Mouse (Mus musculus): ENCODE results near the gene Abhd6. TPM values are rescaled to one million over a fixed set of nuclear protein-coding genes. Genes with fewer than 3 reads are reported as not detected.

Abhd6 gene
- polyA plus RNA-seq, 1 experiment from 2014 or later, result 33.5 TPM

GRCm38 (mm10) chr14:8016276-8016675, 13.6 kb downstream of the Abhd6 start:
- WGBS, result 91% methylated on average over 6 of the region's 6 CpGs
- H3K4me1 ChIP-seq (ENCODE audit: control insufficient read depth, insufficient read depth, low read length), result no peaks in the 10 kb centered on the region
- H3K4me3 ChIP-seq (ENCODE audit: low read depth, low read length), result no peak overlapping the region
- DNase-seq (ENCODE audit: low spot score) (no peak), ATAC-seq (no peak)
- H3K27me3 ChIP-seq (replicated peaks; ENCODE audit: control insufficient read depth, insufficient read depth, low read length), result no peaks in the 10 kb centered on the region
- no peak overlapping the region for H3K4me2 ChIP-seq (ENCODE audit: low read length)
- no peaks in the 10 kb centered on the region for H3K9me3 ChIP-seq (replicated peaks; ENCODE audit: control insufficient read depth, low read length)
- H3K36me3 ChIP-seq (ENCODE audit: control insufficient read depth, insufficient read depth, low read length), result no peaks in the 10 kb centered on the region
- H3K9ac ChIP-seq (ENCODE audit: low read length), result no peak overlapping the region
- H3K27ac ChIP-seq (ENCODE audit: low read depth, low read length), result no peak overlapping the region

DNA sequence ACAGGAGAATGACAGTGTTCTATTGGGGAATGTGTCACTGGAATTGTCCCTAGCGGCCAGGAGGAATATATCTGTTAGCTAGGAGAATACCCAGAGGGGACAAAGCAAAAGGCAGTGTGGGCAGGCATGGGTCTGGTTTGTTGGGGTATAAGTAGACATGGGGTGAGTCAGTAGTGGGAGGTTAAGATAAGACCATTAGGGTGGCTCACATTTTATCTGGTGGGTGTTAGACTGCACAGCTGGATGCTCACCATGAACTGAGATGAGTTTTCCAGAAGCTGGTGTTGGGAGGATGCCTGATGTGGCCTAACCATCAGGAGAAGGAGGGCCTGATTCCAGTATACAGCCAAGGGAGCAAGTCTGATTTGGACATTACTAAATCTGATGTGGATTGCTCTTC, 14.2 kb downstream of the Abhd6 start:
- H3K27me3 ChIP-seq (replicated peaks; ENCODE audit: control insufficient read depth, insufficient read depth, low read length), result no peaks in the 10 kb centered on the region
- ATAC-seq, result no peak

GRCm38 (mm10) chr14:8020011-8020410, 17.3 kb downstream of the Abhd6 start:
- Histone ChIP-seq H3K27ac (ENCODE audit: low read depth, low read length) (no peak overlapping the region), H3K9ac (ENCODE audit: low read length) (no peak overlapping the region), H3K9me3 (replicated peaks; ENCODE audit: control insufficient read depth, low read length) (no peaks in the 10 kb centered on the region), H3K27me3 (replicated peaks; ENCODE audit: control insufficient read depth, insufficient read depth, low read length) (no peaks in the 10 kb centered on the region), H3K36me3 (ENCODE audit: control insufficient read depth, insufficient read depth, low read length) (no peaks in the 10 kb centered on the region), H3K4me1 (ENCODE audit: control insufficient read depth, insufficient read depth, low read length) (no peaks in the 10 kb centered on the region), H3K4me2 (ENCODE audit: low read length) (no peak overlapping the region), H3K4me3 (ENCODE audit: low read depth, low read length) (no peak overlapping the region)
- DNase-seq (ENCODE audit: low spot score) (no peak), ATAC-seq (no peak)
- 94% methylated on average over 1 of the region's 1 CpGs for WGBS

More for the DNA sequence above, 14.2 kb downstream of the Abhd6 start:
- no peaks in the 10 kb centered on the region for H3K4me1 ChIP-seq (ENCODE audit: control insufficient read depth, insufficient read depth, low read length)
- H3K36me3 ChIP-seq (ENCODE audit: control insufficient read depth, insufficient read depth, low read length), result no peaks in the 10 kb centered on the region
- no peak overlapping the region for H3K4me3 ChIP-seq (ENCODE audit: low read depth, low read length)
- no peak overlapping the region for H3K9ac ChIP-seq (ENCODE audit: low read length)
- H3K9me3 ChIP-seq (replicated peaks; ENCODE audit: control insufficient read depth, low read length), result no peaks in the 10 kb centered on the region
- H3K27ac ChIP-seq (ENCODE audit: low read depth, low read length), result no peak overlapping the region
- no peak overlapping the region for H3K4me2 ChIP-seq (ENCODE audit: low read length)
- no peak for DNase-seq (ENCODE audit: low spot score)
- 86% methylated on average over 1 of the region's 1 CpGs for WGBS

DNA sequence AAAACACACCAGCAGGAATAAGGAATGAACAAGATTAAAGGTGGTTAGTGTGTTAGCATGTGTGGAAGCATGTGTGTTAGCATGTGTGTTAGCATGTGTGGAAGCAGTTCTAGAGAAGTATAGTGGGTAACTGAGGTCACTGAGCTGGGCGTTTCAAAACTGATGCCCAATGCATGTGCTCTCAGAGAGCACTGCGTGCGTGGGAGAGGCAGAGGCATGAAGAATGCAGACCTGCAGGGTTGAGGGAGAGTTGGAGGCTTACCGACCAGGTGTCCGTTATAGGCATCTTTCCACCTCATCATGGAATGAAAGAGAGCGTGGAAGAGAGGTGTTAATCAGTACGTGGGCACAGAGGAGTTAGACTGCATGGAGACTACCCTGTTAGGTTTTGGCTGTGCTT, 17.8 kb downstream of the Abhd6 start:
- WGBS, result 92% methylated on average over 7 of the region's 7 CpGs
- H3K9me3 ChIP-seq (replicated peaks; ENCODE audit: control insufficient read depth, low read length), result no peaks in the 10 kb centered on the region
- H3K27ac ChIP-seq (ENCODE audit: low read depth, low read length), result no peak overlapping the region
- H3K36me3 ChIP-seq (ENCODE audit: control insufficient read depth, insufficient read depth, low read length), result no peaks in the 10 kb centered on the region
- no peak overlapping the region for H3K4me3 ChIP-seq (ENCODE audit: low read depth, low read length)
- no peaks in the 10 kb centered on the region for H3K4me1 ChIP-seq (ENCODE audit: control insufficient read depth, insufficient read depth, low read length)
- DNase-seq (ENCODE audit: low spot score), result no peak
- H3K27me3 ChIP-seq (replicated peaks; ENCODE audit: control insufficient read depth, insufficient read depth, low read length), result no peaks in the 10 kb centered on the region
- ATAC-seq, result no peak
- no peak overlapping the region for H3K4me2 ChIP-seq (ENCODE audit: low read length)
- no peak overlapping the region for H3K9ac ChIP-seq (ENCODE audit: low read length)

DNA sequence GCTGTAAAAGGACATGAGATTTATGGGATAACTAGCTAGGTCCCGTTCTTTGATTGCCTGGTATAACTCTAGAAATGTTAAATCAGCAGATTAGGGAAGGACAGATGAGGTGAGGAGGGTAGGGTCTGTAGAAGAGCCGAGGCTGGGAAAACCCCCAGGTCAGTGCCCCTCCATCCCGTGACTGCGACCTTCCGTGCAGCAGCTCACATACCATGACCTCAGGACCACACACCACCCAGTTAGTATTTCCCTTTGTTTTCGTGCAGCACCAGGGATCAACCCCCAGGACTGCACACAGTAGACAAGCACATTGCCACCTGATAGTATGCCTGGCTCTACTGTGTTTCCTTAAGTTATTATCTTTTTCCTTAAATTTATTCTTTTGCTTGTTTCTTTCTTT, 21.8 kb downstream of the Abhd6 start:
- H3K36me3 ChIP-seq (ENCODE audit: control insufficient read depth, insufficient read depth, low read length), result no peaks in the 10 kb centered on the region
- no peaks in the 10 kb centered on the region for H3K9me3 ChIP-seq (replicated peaks; ENCODE audit: control insufficient read depth, low read length)
- ATAC-seq (no peak), DNase-seq (ENCODE audit: low spot score) (no peak)
- H3K4me2 ChIP-seq (ENCODE audit: low read length), result no peak overlapping the region
- no peak overlapping the region for H3K4me3 ChIP-seq (ENCODE audit: low read depth, low read length)
- H3K9ac ChIP-seq (ENCODE audit: low read length), result no peak overlapping the region
- H3K4me1 ChIP-seq (ENCODE audit: control insufficient read depth, insufficient read depth, low read length), result no peaks in the 10 kb centered on the region
- H3K27ac ChIP-seq (ENCODE audit: low read depth, low read length), result no peak overlapping the region
- no peaks in the 10 kb centered on the region for H3K27me3 ChIP-seq (replicated peaks; ENCODE audit: control insufficient read depth, insufficient read depth, low read length)
- WGBS, result 75% methylated on average over 6 of the region's 6 CpGs

DNA sequence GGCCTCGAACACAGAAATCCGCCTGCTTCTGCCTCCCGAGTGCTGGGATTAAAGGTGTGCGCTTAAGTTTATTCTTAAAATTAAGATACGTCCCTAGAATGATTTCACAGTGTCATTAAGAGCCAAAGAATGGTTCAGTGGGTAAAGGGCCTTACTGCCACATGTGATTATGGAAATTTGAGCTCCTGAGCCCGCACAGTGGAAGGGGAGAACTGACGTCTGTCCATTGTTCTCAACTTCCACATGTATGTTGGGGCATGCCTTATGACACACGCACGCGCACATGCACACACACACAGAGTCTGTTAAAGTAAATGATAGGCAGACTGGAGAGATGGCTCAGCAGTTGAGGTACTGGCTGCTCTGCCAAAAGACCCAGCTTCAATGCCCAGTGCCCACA, 22.2 kb downstream of the Abhd6 start:
- H3K27me3 ChIP-seq (replicated peaks; ENCODE audit: control insufficient read depth, insufficient read depth, low read length), result no peaks in the 10 kb centered on the region
- ATAC-seq, result no peak
- H3K27ac ChIP-seq (ENCODE audit: low read depth, low read length), result no peak overlapping the region
- no peaks in the 10 kb centered on the region for H3K36me3 ChIP-seq (ENCODE audit: control insufficient read depth, insufficient read depth, low read length)
- no peak overlapping the region for H3K4me3 ChIP-seq (ENCODE audit: low read depth, low read length)
- no peaks in the 10 kb centered on the region for H3K9me3 ChIP-seq (replicated peaks; ENCODE audit: control insufficient read depth, low read length)
- no peak overlapping the region for H3K9ac ChIP-seq (ENCODE audit: low read length)
- no peaks in the 10 kb centered on the region for H3K4me1 ChIP-seq (ENCODE audit: control insufficient read depth, insufficient read depth, low read length)
- 93% methylated on average over 10 of the region's 10 CpGs for WGBS
- H3K4me2 ChIP-seq (ENCODE audit: low read length), result no peak overlapping the region
- no peak for DNase-seq (ENCODE audit: low spot score)

DNA sequence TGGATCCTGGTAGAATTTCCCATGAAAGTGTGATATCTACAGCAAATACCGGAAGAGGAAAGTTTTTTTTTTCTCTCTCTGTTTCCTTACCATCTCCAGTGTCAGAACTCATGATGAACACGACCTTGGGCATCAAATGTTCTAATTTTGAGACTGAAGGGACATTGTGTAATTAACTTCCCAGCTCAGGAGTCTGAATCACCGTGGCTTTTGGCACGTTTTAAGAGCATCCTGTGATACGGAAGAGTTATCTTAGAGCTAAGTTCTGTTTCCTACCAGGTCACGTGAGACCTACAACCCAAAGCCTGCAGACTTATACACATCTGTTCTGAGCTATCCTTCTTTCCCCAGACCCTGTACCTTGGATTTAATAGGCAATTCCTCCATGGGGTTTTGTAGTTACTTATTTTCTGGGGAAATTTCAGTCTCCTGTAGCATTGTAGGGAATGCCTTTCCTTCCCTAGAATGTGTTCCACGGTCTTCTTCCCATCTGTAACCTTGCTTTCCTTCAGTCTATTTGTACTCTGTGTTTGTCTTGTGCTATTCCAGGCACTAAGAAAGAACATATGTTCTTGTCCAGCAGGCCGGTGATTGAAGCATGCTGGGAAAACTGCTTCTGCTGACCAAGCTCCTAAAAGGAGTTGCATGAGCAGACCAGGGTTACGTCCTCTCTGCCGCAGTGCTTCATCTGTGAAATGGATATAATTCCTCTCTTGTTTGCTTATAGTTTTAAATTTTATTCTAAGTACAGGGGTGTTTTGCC, 24.2 kb downstream of the Abhd6 start:
- no peak for ATAC-seq
- Histone ChIP-seq H3K4me3 (ENCODE audit: low read depth, low read length) (no peak overlapping the region), H3K9ac (ENCODE audit: low read length) (no peak overlapping the region), H3K9me3 (replicated peaks; ENCODE audit: control insufficient read depth, low read length) (no peaks in the 10 kb centered on the region), H3K27ac (ENCODE audit: low read depth, low read length) (no peak overlapping the region), H3K27me3 (replicated peaks; ENCODE audit: control insufficient read depth, insufficient read depth, low read length) (no peaks in the 10 kb centered on the region), H3K36me3 (ENCODE audit: control insufficient read depth, insufficient read depth, low read length) (no peaks in the 10 kb centered on the region), H3K4me2 (ENCODE audit: low read length) (no peak overlapping the region), H3K4me1 (ENCODE audit: control insufficient read depth, insufficient read depth, low read length) (no peaks in the 10 kb centered on the region)
- no peak for DNase-seq (ENCODE audit: low spot score)
- WGBS, result 88% methylated on average over 10 of the region's 10 CpGs

GRCm38 (mm10) chr14:8028086-8028485, 25.4 kb downstream of the Abhd6 start:
- Histone ChIP-seq H3K9me3 (replicated peaks; ENCODE audit: control insufficient read depth, low read length) (no peaks in the 10 kb centered on the region), H3K27me3 (replicated peaks; ENCODE audit: control insufficient read depth, insufficient read depth, low read length) (no peaks in the 10 kb centered on the region), H3K27ac (ENCODE audit: low read depth, low read length) (no peak overlapping the region), H3K36me3 (ENCODE audit: control insufficient read depth, insufficient read depth, low read length) (no peaks in the 10 kb centered on the region), H3K4me3 (ENCODE audit: low read depth, low read length) (no peak overlapping the region), H3K4me2 (ENCODE audit: low read length) (no peak overlapping the region), H3K9ac (ENCODE audit: low read length) (no peak overlapping the region), H3K4me1 (ENCODE audit: control insufficient read depth, insufficient read depth, low read length) (peaks cover 2% of the 10 kb centered on the region; the same call in 1 of the 2 replicates)
- DNase-seq (ENCODE audit: low spot score) (no peak), ATAC-seq (no peak)
- WGBS, result 97% methylated on average over 5 of the region's 5 CpGs

DNA sequence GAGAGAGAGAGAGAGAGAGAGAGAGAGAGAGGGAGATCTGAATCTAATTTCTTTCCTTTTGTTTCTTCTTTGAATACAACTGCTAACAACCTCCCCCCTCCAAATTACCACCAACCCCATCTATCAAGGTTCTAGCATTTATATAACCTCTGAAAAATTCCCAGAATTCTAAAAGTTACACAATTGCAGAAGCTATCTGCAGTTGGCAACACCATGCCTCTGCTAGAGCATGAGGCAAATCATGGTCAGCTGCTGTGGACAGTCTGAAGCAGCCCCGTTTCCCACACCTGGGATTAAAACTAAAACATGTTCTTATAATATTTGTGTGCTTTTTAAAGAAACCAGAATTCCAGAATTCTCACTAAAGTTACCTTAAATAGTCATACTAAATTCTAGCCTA, 27.1 kb downstream of the Abhd6 start:
- no peak for DNase-seq (ENCODE audit: low spot score)
- H3K4me3 ChIP-seq (ENCODE audit: low read depth, low read length), result no peak overlapping the region
- 95% methylated on average over 1 of the region's 1 CpGs for WGBS
- no peaks in the 10 kb centered on the region for H3K9me3 ChIP-seq (replicated peaks; ENCODE audit: control insufficient read depth, low read length)
- H3K9ac ChIP-seq (ENCODE audit: low read length), result no peak overlapping the region
- H3K27me3 ChIP-seq (replicated peaks; ENCODE audit: control insufficient read depth, insufficient read depth, low read length), result no peaks in the 10 kb centered on the region
- no peak overlapping the region for H3K4me2 ChIP-seq (ENCODE audit: low read length)
- H3K27ac ChIP-seq (ENCODE audit: low read depth, low read length), result no peak overlapping the region
- no peaks in the 10 kb centered on the region for H3K36me3 ChIP-seq (ENCODE audit: control insufficient read depth, insufficient read depth, low read length)
- peaks cover 2% of the 10 kb centered on the region; the same call in 1 of the 2 replicates for H3K4me1 ChIP-seq (ENCODE audit: control insufficient read depth, insufficient read depth, low read length)
- no peak for ATAC-seq
